Mouse (Mus musculus) adrenal gland, postnatal 4 days (tissue): Measurements from ENCODE around the gene Rabggtb. TPM values are rescaled to one million over a fixed set of nuclear protein-coding genes. Genes with fewer than 3 reads are reported as not detected.

ENCODE experiments used
- DNase-seq, 2 experiments: peaks; one replicate each; pipeline ENCODE4 v3.0.0; 2021 to 2022; ENCODE audit warnings: low spot score in 2 of 2, mixed read lengths in 2 of 2
- long read RNA-seq, 2 experiments: library from polyadenylated mRNA; stranded (forward); transcript quantifications; one replicate each; pipeline ENCODE4 v2.0.0; 2021
- total RNA-seq, 2 experiments: library from RNA; stranded (reverse); gene quantifications; 2 replicates each; pipeline ENCODE4 v1.2.3; 2021

Gene Rabggtb
- 10 to 100 TPM; 82.4 to 85.2 TPM for total RNA-seq
- long read RNA-seq, experiment 1, transcript Rabggtb-201 (9 exons, 1,381 nt): major isoform, 20 of 47 reads
- long read RNA-seq, experiment 1, transcript Rabggtb-202 (8 exons, 1,418 nt): minor isoform, 9 of 47 reads
- long read RNA-seq, experiment 1, partial matches to known transcripts: 2 of 47 reads
- long read RNA-seq, experiment 1, other reads (novel, unspliced or antisense): 13 of 47 reads
- long read RNA-seq, experiment 2, transcript Rabggtb-201 (9 exons, 1,381 nt): major isoform, 22 of 54 reads
- long read RNA-seq, experiment 2, partial matches to known transcripts: 6 of 54 reads
- long read RNA-seq, experiment 2, other reads (novel, unspliced or antisense): 21 of 54 reads

GRCm38 (mm10) chr3:153912546-153913509 is at the start of gene Rabggtb:
Rabggtb (minus strand) TSS chr3:153913009.
- DNase-seq: peak; percentile 91 to 95

GRCm38 (mm10) chr3:153961632-153962389 is 49.0 kb upstream of the Rabggtb start:
- no peak for DNase-seq

- no peak for DNase-seq
Measured at GRCm38 (mm10) chr3:153960884-153961283, 48.1 kb upstream of the Rabggtb start.

GRCm38 (mm10) chr3:153959731-153960207 is 47.0 kb upstream of the Rabggtb start:
- DNase-seq: no peak

DNA sequence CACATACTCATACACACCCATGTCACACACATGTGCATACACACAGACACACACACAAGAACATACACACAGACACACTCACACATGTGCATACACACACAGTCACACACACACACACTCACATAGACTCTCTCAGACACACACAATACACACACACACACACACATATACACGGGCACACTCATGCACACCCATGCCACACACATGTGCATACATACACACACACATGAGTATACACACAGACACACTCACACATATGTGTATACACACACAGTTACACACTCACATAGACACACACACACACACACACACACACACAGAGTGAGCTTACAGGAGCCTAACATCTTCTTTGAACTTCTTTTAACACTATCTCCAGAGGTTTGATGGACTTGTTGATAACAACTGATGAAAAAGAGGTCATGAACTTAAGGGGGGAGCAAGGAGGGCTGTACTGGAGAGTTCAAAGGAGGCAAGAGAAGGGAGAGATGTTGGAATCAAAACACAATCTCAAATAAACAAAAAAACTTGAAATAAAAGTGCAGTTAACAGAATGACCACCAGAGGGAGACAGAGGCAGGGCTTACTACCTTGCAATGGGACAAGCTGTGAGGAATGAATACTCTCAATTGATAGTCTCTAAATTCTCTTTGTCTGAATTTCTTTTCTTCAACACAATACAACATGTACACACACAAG is 46.4 kb upstream of the Rabggtb start:
- DNase-seq: no peak

DNA sequence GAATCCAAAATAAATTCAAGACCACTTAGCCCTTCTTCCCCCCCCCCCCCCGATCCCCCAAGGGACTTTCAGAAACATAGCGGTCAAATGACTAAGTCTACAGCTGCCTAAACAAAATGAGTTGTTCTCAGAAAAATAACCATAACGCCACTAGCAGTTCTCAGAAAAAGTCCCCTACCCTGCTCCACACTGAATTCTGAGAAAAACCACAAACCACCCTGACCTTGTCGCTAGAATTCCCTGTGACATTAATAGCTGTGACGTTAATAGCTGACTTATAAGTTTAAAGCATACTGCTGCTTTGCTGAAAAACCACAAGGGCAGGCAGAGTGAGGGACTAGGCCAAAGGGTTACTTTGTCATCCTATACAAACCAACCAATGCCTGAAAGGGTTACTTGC is 45.1 kb upstream of the Rabggtb start:
- no peak for DNase-seq

DNA sequence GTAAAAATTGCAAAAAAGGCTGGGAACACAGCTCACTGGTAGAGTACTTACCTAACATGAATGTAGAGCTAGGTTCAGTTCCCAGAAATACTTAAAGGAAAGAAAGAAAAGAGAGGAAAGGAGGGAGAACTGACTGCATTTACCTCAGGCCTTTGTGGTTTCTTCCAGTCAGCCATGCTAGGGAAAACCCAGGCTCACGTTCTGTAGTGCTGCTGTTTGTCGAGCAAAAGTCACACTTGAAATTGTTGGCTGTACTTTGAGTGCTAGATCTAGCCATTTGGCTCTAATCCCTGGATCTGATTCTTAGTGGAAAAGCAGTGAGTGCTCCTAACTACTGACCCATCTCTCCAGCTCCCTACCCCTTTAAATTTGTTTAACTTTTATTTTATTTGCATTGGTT is 35.4 kb upstream of the Rabggtb start:
- no peak for DNase-seq

DNA sequence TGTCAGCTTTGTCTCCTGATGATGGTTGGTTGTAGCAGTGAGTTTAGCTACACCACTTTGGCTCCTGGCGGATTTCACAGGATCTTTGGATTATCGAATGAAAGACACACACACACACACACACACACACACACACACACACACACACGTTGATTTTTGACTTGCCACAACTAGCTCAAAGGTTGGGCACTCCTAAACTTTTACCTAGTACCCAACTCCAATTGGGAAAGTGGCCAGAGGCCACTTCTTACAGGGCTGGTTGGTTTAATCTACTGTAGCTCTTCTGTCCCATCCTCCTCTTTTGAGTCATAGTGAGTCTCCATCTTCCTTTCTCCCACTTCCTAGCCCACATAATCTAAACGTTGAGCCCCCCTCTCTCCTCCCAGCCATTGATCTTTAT is 34.5 kb upstream of the Rabggtb start:
- no peak for DNase-seq

DNA sequence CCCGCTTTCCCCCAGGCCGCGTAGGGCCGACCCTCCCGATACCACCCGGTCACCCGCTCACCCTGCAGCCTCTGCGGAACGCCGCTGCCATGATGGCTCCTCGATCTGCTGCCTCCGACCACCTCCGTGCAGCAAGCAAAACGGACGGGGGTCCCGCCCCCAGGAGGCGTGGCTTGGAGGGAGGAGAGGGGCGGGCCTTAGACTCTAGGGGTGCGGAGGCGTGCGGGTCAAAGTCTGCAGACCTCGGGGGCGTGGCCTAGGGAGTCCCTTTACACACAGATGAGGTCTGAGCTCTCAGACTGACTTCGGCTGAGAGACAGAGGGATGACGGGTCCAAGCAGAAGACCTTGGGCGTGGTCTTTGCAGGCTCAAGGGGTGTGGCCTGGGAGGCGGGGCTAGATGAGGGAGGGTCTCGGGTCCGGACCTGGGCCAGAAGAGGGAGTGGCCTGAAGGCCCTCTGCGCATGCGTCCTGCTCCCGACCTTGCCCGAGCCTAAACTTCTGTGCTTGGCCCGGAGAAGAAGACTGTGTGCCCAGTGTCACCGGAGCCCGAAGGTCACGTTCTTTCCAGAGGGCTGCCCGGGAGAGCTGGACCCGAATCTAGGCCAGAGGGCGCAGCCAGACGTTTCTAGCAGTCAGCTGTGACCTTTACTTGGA is 31.7 kb upstream of the Rabggtb start, which contains the start of gene Acadm:
TSS of gene Acadm (minus strand) at position 298 of the 656 bp plus-strand sequence.
- DNase-seq: peak; percentile 96 to 99

- DNase-seq: peak in 1 of 2 experiments; percentile 4
Measured at GRCm38 (mm10) chr3:153943901-153944334, 31.1 kb upstream of the Rabggtb start.

DNA sequence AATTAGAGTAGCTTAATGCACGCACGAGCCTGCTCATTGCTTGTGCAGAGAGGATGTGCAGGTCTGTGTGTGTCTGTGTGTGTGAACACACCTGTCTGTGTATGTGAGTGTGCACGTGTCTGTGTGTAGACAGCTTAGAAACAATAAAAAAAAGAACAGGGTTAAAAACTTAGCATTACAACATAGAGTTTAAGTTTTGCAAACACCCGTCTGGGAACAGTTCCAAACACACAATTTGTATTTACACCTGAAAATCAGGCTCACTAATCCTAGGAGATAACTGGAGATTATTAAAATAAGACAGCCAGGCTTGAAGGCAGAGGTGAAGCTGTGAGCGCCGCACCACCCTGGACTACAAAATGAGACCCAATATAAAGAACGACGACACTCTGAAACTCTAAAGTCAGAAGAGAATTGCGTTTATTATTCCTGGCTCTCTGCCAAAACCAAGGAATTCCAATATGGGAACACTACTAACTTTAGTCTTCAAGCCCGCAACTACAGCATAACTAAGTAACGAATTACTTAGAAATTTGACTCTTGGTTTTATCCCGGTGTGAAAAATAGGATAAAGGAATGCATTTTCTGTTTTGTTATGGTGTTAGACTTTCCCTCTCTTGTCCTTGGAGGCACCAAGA is 30.3 kb upstream of the Rabggtb start:
- no peak for DNase-seq

- no peak for DNase-seq
Measured at GRCm38 (mm10) chr3:153941613-153942012, 28.8 kb upstream of the Rabggtb start.

GRCm38 (mm10) chr3:153940486-153940885 is 27.7 kb upstream of the Rabggtb start:
- DNase-seq: no peak

GRCm38 (mm10) chr3:153940021-153940420 is 27.2 kb upstream of the Rabggtb start:
- DNase-seq: no peak

DNA sequence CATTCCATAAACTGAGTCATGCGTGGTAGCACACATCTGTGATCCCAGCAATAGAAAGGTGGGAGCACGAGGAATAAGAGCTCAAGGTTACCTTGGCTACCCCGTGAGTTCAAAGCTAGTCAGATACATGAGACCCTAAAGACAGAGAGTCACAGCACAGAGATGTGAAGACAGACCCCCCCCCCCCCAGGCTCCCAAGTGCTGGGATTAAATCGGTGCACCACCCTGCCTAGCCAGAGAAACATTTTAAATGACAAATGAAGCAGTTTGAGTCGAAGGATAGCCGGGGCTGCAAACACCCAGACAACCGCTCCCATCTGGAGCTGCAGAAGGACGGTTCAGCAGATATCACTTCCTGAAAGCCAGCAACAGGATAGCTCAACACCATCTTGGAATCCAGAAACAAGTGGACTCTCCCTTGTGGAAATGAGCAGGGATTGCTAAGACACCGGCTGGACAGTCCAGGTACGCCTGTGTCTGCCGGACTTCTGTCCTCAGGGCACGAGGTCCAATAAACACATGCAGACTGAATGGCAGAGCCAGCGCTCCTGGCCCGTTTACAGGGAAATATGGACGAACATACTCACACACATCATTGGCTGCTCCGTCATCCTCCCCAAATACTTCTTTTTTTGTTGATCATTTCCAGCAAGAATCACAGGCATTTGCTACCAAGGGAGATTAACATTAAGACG is 24.5 kb upstream of the Rabggtb start:
- DNase-seq: no peak

GRCm38 (mm10) chr3:153935878-153936277 is 23.1 kb upstream of the Rabggtb start:
- no peak for DNase-seq

DNA sequence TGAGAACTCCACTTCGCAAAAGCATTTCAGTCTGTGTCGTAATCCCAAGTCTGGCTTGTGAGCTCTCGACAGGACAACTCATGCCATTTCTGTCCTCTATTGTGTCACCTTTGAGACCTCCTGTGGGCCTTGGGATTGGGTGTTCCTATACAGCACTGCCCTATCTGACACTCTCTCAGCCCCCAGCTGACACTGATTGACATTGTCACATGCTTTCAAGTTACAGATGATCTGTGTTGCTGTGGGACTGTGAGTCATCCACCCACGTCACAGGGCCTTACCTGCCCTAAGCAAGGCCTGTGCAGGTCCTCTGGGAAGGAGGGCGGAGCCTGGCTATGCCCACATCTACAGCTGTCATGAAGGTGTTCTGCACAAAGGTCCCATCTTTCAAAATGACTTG is 19.7 kb upstream of the Rabggtb start:
- DNase-seq: no peak

- no peak for DNase-seq
Measured at GRCm38 (mm10) chr3:153929526-153929925, 16.7 kb upstream of the Rabggtb start.

DNA sequence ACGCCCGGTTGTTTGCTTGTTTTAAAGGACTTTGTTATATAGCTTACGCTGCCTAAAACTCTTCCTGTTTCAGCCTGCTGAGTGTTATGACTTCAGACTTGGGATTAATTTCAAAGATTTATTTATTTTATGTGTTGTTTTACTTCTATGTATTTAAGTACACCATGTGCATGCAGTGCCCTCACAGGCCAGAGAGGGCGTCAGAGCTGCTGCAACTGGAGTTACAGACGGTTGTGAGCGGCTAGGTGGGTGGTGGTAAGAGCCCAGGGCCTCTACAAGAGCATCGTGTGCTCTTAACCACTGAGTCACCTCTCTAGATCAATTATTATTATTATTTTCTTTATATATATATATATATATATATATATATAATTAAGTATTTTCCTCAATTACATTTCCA is 13.5 kb upstream of the Rabggtb start:
- DNase-seq: no peak
